ENCODE assay signal across 16 mouse cellular contexts in genomic region chr2:93764211-93764610, GRCm38 (mm10).
"Had no signal": no experiment of that assay in that cellular context is flagged by ENCODE, and none has a peak within 500 bp of the region (broad histone marks: within the 10 kb centered on the region; RNA-seq: fewer than 3 reads in every experiment).

No protein-coding gene starts in this region.

- H3K27me3 ChIP-seq: liver, embryonic 12.5 days; liver, embryonic 15.5 days; midbrain, embryonic 13.5 days had no signal

- H3K4me3 ChIP-seq: layer of hippocampus, adult 2 months; limb, embryonic 10.5 days; limb, embryonic 13.5 days; liver, embryonic 12.5 days; liver, embryonic 15.5 days; midbrain, embryonic 13.5 days; myocyte had no signal

- H3K4me2 ChIP-seq: limb, embryonic 13.5 days; liver, embryonic 12.5 days; liver, embryonic 15.5 days; midbrain, embryonic 13.5 days had no signal

- H3K9me3 ChIP-seq: limb, embryonic 10.5 days; liver, embryonic 12.5 days; liver, embryonic 15.5 days; midbrain, embryonic 13.5 days had no signal

- ATAC-seq: intestine, postnatal 0 days; liver, embryonic 12.5 days; midbrain, embryonic 13.5 days; midbrain, embryonic 16.5 days had no signal

- H3K9ac ChIP-seq: limb, embryonic 13.5 days; liver, embryonic 12.5 days; liver, embryonic 15.5 days; midbrain, embryonic 13.5 days had no signal

- H3K27ac ChIP-seq: kidney, postnatal 0 days; layer of hippocampus, adult 2 months; limb, embryonic 10.5 days; limb, embryonic 13.5 days; liver, embryonic 12.5 days; liver, embryonic 15.5 days; macrophage; midbrain, embryonic 13.5 days had no signal

- H3K4me1 ChIP-seq: limb, embryonic 10.5 days; liver, embryonic 15.5 days; midbrain, embryonic 13.5 days had no signal

- DNase-seq: kidney, adult 2 months; layer of hippocampus, adult 9-11 months; liver; thymus, adult 18-20 months; thymus, postnatal 36 days had no signal
